Mouse (Mus musculus) thymus, postnatal 14 days (tissue): Measurements from ENCODE around the gene Aurkb.
"Not testable (repeated sequence)": the region's sequence is repeated elsewhere in the genome, so short reads cannot be mapped to it uniquely, and the experiment has no call there.

Experiments
- DNase-seq: peaks from one replicate; pipeline ENCODE4 v3.0.0; 2021

Aurkb gene

GRCm38 (mm10) chr11:69081613-69082012, 36.2 kb downstream of the Aurkb start:
- no peak for DNase-seq

GRCm38 (mm10) chr11:69085608-69086007, 40.2 kb downstream of the Aurkb start:
- DNase-seq: no peak

- DNase-seq: no peak
Observed at GRCm38 (mm10) chr11:69086390-69086789, 40.9 kb downstream of the Aurkb start.

- DNase-seq: no peak
Observed at GRCm38 (mm10) chr11:69087082-69087481, 41.6 kb downstream of the Aurkb start.

- DNase-seq: no peak
Observed at GRCm38 (mm10) chr11:69087597-69087996, 42.1 kb downstream of the Aurkb start.

GRCm38 (mm10) chr11:69088103-69088855, 42.8 kb downstream of the Aurkb start, which contains the start of gene Vamp2:
Gene Vamp2, plus strand, starts transcription at chr11:69088490.
- peak; percentile 93 for DNase-seq

- no peak for DNase-seq
Observed at GRCm38 (mm10) chr11:69088856-69089615, 43.6 kb downstream of the Aurkb start.

- no peak for DNase-seq
Observed at GRCm38 (mm10) chr11:69089616-69090290, 44.3 kb downstream of the Aurkb start.

- DNase-seq: no peak
Observed at GRCm38 (mm10) chr11:69090367-69090766, 44.9 kb downstream of the Aurkb start.

- no peak for DNase-seq
Observed at GRCm38 (mm10) chr11:69091566-69092385, 46.3 kb downstream of the Aurkb start.

- peak; percentile 90 for DNase-seq
Observed at GRCm38 (mm10) chr11:69092386-69092751, 46.9 kb downstream of the Aurkb start.

- DNase-seq: no peak
Observed at GRCm38 (mm10) chr11:69092871-69093270, 47.4 kb downstream of the Aurkb start.

GRCm38 (mm10) chr11:69093856-69094255, 48.4 kb downstream of the Aurkb start:
- DNase-seq: not testable (repeated sequence)

GRCm38 (mm10) chr11:69094697-69095429, 49.4 kb downstream of the Aurkb start, which contains the start of gene Per1:
Gene Per1, plus strand, starts transcription at chr11:69095217.
- DNase-seq: peak; percentile 99

- peak; percentile 49 for DNase-seq
Observed at GRCm38 (mm10) chr11:69095511-69096231, 50.2 kb downstream of the Aurkb start.

- no peak for DNase-seq
Observed at GRCm38 (mm10) chr11:69096360-69096986, 51.0 kb downstream of the Aurkb start.

GRCm38 (mm10) chr11:69096987-69097900, 51.8 kb downstream of the Aurkb start:
- DNase-seq: peak; percentile 93

GRCm38 (mm10) chr11:69098039-69098761, 52.8 kb downstream of the Aurkb start:
- peak; percentile 53 for DNase-seq

GRCm38 (mm10) chr11:69098762-69099091, 53.3 kb downstream of the Aurkb start:
- peak; percentile 90 for DNase-seq
